Mouse (Mus musculus) ES-E14 (cell line): ENCODE measurements around the gene Cacna1f. TPM values are rescaled to one million over a fixed set of nuclear protein-coding genes. Genes with fewer than 3 reads are reported as not detected.

Source experiments
- DNase-seq: peaks from one replicate; pipeline ENCODE4 v3.0.0-alpha.2; 2013; ENCODE audit warnings: low read depth, low spot score
- H3K27ac ChIP-seq: 2 replicates; pipeline ENCODE4 v1.5.1; 2012; ENCODE audit warnings: low read depth, mild to moderate bottlenecking, low read length, moderate library complexity, mixed read lengths; ENCODE audit not compliant: poor library complexity, insufficient read depth, severe bottlenecking
- H3K36me3 ChIP-seq: 2 replicates; pipeline ENCODE4 v1.6.1; 2012; ENCODE audit warnings: mild to moderate bottlenecking, low read length, moderate library complexity, mixed read lengths; ENCODE audit not compliant: control insufficient read depth, poor library complexity, insufficient read depth, severe bottlenecking
- H3K4me1 ChIP-seq, 2 experiments: fragments of 150-350 bp in 1 of 2; sonication (generic) in 1 of 2; 2 replicates each; pipeline ENCODE4 v1.6.1; 2012; ENCODE audit warnings: low read length in 2 of 2, mild to moderate bottlenecking in 1 of 2, mixed read lengths in 1 of 2; ENCODE audit not compliant: control insufficient read depth in 2 of 2, insufficient read depth in 2 of 2, poor library complexity in 1 of 2
- H3K4me3 ChIP-seq, 2 experiments: fragments of 150-350 bp in 1 of 2; sonication (generic) in 1 of 2; 2 replicates each; pipeline ENCODE4 v1.5.1; 2012; ENCODE audit warnings: low read length in 2 of 2, low read depth in 1 of 2, mild to moderate bottlenecking in 1 of 2, mixed read lengths in 1 of 2; ENCODE audit not compliant: insufficient read depth in 1 of 2, poor library complexity in 1 of 2, severe bottlenecking in 1 of 2
- H3K9ac ChIP-seq: 2 replicates; pipeline ENCODE4 v1.6.1; 2012; ENCODE audit warnings: low read depth, mild to moderate bottlenecking, low read length, mixed read lengths; ENCODE audit not compliant: poor library complexity, insufficient read depth, severe bottlenecking
- H3K9me3 ChIP-seq: fragments of 150-350 bp; sonication (generic); 2 replicates; pipeline ENCODE4 v1.6.1; 2012; ENCODE audit warnings: low read depth, mild to moderate bottlenecking, low read length; ENCODE audit not compliant: control insufficient read depth, insufficient read depth
- CHD2 ChIP-seq: IDR thresholded peaks from 2 replicates; pipeline ENCODE4 v1.6.1; 2014; ENCODE audit warnings: mild to moderate bottlenecking, low read depth, low read length, inconsistent platforms
- HCFC1 ChIP-seq: IDR thresholded peaks from 2 replicates; pipeline ENCODE4 v1.6.1; 2012; ENCODE audit warnings: low read length, inconsistent platforms, borderline replicate concordance; ENCODE audit not compliant: insufficient read depth
- MAFK ChIP-seq: IDR thresholded peaks from 2 replicates; pipeline ENCODE4 v1.6.1; 2014; ENCODE audit warnings: mild to moderate bottlenecking, low read depth, low read length, inconsistent platforms; ENCODE audit not compliant: insufficient read depth
- ZC3H11A ChIP-seq: IDR thresholded peaks from 2 replicates; pipeline ENCODE4 v1.6.1; 2012; ENCODE audit warnings: low read depth, mild to moderate bottlenecking, inconsistent platforms, low read length, borderline replicate concordance
- ZNF384 ChIP-seq: IDR thresholded peaks from 2 replicates; pipeline ENCODE4 v1.6.1; 2012; ENCODE audit warnings: low read depth, low read length, inconsistent platforms
- in situ Hi-C, 2 experiments: fragments of 600-800 bp; cut with MboI; formaldehyde crosslinking; loops; one replicate each; pipeline ENCODE4 v1.15.1; 2025; ENCODE audit warnings: low sequenced_read_pairs in 2 of 2, inconsistent platforms in 1 of 2; ENCODE audit not compliant: unreplicated experiment in 2 of 2
- total RNA-seq: library from RNA; depleted of rRNA; stranded (reverse); fragments of 300-350 nt; gene quantifications from 2 replicates; pipeline ENCODE4 v1.2.3, GENCODE M21; 2012; rRNA removed

The Cacna1f gene
- 0.16 TPM in 1 of 2 replicates, not detected in the other for total RNA-seq

DNA sequence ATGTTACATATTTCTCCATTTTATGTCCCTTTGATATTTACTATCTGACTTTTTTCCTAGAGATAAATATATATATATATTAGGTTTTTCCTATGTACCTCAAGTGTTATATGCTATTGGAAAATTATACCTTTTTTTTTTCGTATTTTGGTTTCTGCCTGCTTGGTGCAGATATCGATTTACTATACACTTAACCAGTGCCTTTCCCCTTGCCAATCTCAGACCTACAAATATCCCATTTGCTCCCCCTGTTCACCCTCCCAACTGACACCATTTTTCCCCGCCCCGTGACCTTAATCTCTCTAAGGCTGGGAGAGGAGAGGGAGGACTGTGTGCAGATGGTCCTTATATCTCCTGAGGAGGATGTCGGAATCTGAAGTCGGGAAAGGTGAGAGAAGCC lies at the start of gene Cacna1f:
Gene Cacna1f, plus strand, starts transcription at position 301 of the 400 bp plus-strand sequence.
- in situ Hi-C loops, result no loop called here

DNA sequence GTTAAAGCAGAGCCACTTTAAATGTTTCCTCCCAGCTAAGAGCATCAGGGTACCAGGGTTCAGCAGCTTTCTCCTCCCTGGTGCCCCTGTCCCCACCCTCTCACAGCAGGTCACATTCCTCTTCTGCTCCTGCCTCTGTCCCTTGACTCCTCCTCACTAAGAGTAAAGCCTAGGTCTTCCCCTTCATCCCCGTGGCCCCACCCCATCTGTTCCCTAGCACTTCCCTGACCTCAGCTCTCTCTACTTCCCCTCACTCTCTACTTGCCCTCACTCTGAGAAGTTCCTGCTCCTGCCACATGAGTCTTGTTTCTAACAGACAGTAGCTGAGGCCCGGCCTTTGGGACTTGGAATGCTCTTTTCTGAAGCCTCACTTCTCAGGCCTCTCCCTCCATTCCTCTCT lies 43.8 kb upstream of the Cacna1f start:
- H3K27ac ChIP-seq, result no peak overlapping the region
- H3K9me3 ChIP-seq, result no peaks in the 10 kb centered on the region
- H3K4me1 ChIP-seq, result peaks cover 0 to 2% of the 10 kb centered on the region in 2 experiments; a peak in 1 of 4 replicates
- H3K4me3 ChIP-seq, result no peak overlapping the region
- no peak for DNase-seq
- TF ChIP-seq MAFK, result no peak
- no peak for TF ChIP-seq ZC3H11A
- TF ChIP-seq ZNF384, result no peak
- TF ChIP-seq HCFC1, result no peak
- no peak for TF ChIP-seq CHD2
- in situ Hi-C loops, result loop anchor here in 1 of 2 experiments (25.0 kb wide), 1 partner anchor 101 kb away; no protein-coding TSS in a partner anchor
- H3K9ac ChIP-seq, result no peak overlapping the region
- H3K36me3 ChIP-seq, result no peaks in the 10 kb centered on the region

More for the DNA sequence above, at the start of gene Cacna1f:
- Histone ChIP-seq H3K4me3 (no peak within 1 kb of the TSS), H3K9me3 (no peaks in the 10 kb centered on the region), H3K4me1 (peaks cover 0 to 4% of the 10 kb centered on the region in 2 experiments; a peak in 1 of 4 replicates), H3K27ac (no peak within 1 kb of the TSS), H3K9ac (no peak within 1 kb of the TSS), H3K36me3 (no peaks in the 10 kb centered on the region)
- TF ChIP-seq CHD2 (no peak), HCFC1 (no peak), MAFK (no peak), ZNF384 (no peak), ZC3H11A (no peak)
- no peak for DNase-seq

DNA sequence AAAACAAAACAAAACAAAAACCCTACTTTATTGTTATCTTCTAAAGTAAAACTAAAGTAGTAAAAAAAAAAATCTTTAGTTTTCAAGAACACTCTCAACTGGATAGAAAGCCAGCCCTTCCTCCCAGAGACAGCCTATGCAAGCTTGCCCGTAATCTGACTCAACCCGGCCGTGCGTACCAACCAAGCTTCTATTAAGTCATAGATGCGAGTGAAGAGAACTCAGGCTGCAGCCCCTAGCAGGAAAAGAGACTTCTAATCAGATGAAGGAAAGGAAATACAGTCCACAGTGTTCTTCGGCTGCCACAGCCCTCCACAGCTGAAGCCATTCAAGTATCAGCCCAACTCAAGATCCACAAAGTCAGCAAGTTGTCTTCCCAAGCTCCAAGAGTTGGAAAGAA lies 40.5 kb upstream of the Cacna1f start:
- in situ Hi-C loops, result loop anchor here in 1 of 2 experiments (25.0 kb wide), 1 partner anchor 104 kb away; no protein-coding TSS in a partner anchor
- Histone ChIP-seq H3K36me3 (no peaks in the 10 kb centered on the region), H3K4me1 (peaks cover 0 to 2% of the 10 kb centered on the region in 2 experiments; a peak in 1 of 4 replicates), H3K9ac (no peak overlapping the region), H3K9me3 (no peaks in the 10 kb centered on the region), H3K4me3 (no peak overlapping the region), H3K27ac (no peak overlapping the region)
- TF ChIP-seq ZC3H11A (no peak), ZNF384 (no peak), CHD2 (no peak), MAFK (no peak), HCFC1 (no peak)
- DNase-seq, result no peak

DNA sequence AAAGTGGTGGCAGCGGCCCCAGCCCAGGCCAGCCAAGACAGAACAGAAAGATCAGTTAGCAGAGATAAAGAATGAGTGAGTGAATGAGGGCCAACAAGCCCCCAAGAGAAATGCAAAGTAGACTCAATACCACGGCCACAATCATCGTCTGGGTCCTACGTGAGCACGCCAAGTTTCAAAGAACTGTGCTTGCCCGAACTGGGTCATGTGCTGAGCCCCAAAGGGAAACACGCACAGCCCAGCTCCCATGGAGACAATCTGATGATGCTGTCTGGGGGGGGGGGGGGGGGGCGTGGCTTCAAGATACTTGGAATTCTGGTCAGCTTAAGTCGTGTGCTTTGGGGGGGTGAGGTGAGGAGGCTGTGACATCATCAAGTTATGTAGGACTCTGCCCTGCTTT lies 39.4 kb upstream of the Cacna1f start:
- H3K4me1 ChIP-seq, result peaks cover 0 to 9% of the 10 kb centered on the region in 2 experiments; a peak in 1 of 4 replicates
- no peaks in the 10 kb centered on the region for H3K9me3 ChIP-seq
- DNase-seq, result no peak
- no peak overlapping the region for H3K9ac ChIP-seq
- no peaks in the 10 kb centered on the region for H3K36me3 ChIP-seq
- H3K27ac ChIP-seq, result no peak overlapping the region
- in situ Hi-C loops, result loop anchor here in 1 of 2 experiments (25.0 kb wide), 1 partner anchor 105 kb away; no protein-coding TSS in a partner anchor
- no peak overlapping the region for H3K4me3 ChIP-seq
- TF ChIP-seq HCFC1 (no peak), CHD2 (no peak), ZNF384 (no peak), ZC3H11A (no peak), MAFK (no peak)

DNA sequence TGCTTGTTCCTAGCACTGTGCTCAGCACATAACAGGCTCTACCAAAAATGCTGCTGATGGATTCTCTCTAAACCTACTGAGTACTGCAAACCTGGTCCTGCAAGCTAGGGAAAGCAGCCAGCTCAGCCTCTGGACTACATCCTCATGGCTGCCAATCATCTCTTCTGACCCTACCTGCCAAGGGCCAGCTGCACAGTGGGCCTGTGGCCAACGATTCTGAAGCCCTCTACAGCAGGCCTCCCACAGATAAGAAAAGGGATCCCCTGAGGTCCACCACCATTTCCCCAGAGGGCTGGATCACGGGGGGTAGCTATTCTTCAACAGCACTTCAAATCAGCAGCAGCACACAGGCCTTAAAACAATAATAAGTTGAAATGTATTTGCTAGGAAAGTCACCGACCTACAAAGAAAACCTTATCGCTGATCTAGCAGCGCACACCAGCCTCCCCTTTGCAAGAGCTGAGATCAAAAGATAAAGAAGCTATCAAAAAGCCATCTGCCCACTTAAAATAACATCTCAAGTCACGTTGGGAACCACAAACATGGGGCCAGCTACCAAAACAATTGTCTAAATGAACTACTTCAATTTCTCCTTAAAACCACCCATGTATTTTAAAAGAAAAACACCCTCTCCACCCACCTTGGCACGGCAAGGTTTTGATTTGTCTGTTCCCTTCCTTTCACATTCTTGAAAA lies 36.3 kb upstream of the Cacna1f start:
- peaks cover 0 to 11% of the 10 kb centered on the region in 2 experiments; a peak in 1 of 4 replicates for H3K4me1 ChIP-seq
- no peak overlapping the region for H3K27ac ChIP-seq
- H3K9me3 ChIP-seq, result no peaks in the 10 kb centered on the region
- H3K36me3 ChIP-seq, result peaks cover 2% of the 10 kb centered on the region; the same call in 1 of the 2 replicates
- no peak for TF ChIP-seq CHD2
- TF ChIP-seq MAFK, result no peak
- TF ChIP-seq ZC3H11A, result no peak
- no peak for TF ChIP-seq HCFC1
- TF ChIP-seq ZNF384, result no peak
- no peak overlapping the region for H3K9ac ChIP-seq
- no peak overlapping the region for H3K4me3 ChIP-seq
- in situ Hi-C loops, result loop anchor here in 1 of 2 experiments (25.0 kb wide), 1 partner anchor 108 kb away; no protein-coding TSS in a partner anchor
- no peak for DNase-seq
